Mouse (Mus musculus): ENCODE data around the gene Alg14.

The Alg14 gene

DNA sequence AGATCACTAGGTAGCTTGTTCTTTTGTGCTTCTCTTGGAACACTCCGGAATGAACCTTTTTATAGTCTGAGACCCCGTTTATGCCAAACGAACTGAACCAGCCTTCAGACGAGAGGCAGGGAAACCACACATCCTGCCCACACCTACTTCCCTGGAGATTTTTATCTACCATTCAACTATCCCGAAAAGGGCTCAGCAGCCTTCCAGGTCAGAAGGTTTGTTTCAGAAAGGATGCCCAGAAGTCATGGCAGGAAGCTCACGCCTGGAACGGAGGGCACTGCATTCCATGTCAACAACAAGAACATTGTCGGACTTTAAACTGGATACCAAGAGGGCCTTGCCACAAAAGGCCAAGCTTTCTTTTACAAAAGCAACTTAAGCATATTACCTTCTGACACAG, 73.6 kb downstream of the Alg14 start:
- no peak for DNase-seq (ENCODE audit: low spot score in 2 of 2)

DNA sequence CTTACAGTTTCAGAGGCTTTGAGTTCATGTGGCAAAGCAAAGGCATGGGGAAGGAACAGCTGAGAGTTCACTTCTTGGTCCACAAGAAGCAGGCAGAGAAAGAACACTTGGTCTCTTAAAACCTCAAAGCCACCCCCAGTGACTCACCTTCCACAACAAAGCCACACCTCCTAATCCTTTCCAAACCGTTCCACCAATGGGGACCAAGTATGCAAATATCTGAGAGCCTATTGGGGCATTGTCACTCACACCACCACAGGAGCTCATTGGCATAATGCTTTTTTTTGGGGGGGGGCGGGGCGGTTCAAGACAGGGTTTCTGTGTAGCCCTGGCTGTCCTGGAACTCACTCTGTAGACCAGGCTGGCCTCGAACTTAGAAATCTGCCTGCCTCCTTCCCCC, 77.0 kb downstream of the Alg14 start:
- no peak for DNase-seq (ENCODE audit: low spot score in 2 of 2)

DNA sequence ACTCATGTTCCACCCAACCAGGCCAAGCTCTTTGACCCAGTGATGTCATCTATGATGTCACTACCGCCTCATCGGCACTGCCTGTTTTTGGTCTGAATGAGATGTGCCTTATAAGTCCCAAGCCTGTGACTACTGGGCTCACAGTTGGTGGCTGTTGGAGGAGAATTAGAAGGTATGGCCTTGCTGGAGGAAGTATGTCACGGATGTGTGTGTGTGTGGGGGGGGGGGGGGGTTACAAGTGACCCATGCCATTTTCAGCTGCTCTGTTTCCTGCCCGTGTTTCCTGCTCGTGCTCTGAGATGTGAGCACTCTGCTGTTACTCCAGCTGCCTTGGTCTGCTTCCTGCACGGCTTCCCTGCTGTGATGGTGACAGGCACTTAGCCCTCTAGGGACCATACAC, 77.9 kb downstream of the Alg14 start:
- no peak for DNase-seq (ENCODE audit: low spot score in 2 of 2)

- no peak for DNase-seq (ENCODE audit: low spot score in 2 of 2)
Measured at GRCm38 (mm10) chr3:121370301-121370700, 78.7 kb downstream of the Alg14 start.

DNA sequence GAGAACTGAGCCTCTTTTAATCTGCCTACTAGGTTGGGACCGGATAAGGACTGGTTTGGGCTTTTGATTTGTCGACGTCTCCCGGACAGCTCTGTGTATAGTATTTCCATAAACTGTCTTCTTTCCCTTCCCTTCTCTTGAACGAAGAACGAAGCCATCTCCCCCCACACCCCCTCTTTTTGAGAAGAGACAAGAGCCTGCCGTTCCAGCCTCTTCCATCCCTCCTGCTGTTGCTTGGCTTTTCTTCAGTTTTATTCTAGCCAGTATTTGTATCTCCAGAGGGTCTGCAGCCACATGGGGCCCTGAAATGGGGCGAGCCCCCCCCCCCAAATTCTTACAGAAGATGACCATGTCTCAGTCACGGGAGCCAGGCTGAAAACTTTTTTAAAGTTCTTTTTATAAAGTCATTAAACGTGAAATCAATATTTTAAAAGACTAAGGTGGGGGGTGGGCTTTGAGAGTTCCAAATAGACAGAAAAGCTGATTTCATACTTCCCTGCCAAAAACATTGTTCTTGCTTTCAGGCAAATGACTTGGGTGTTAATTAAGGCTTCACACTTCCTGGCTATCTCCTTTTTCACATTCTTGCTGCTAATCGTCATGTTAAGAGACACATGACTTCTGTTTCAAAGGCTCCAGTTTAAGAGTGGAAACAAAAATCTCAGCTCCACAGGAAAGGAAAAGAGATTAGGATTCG, 79.4 kb downstream of the Alg14 start:
- no peak for DNase-seq (ENCODE audit: low spot score in 2 of 2)

GRCm38 (mm10) chr3:121371527-121372220, 80.1 kb downstream of the Alg14 start:
- no peak for DNase-seq (ENCODE audit: low spot score in 2 of 2)

GRCm38 (mm10) chr3:121373897-121374441, 82.4 kb downstream of the Alg14 start:
- DNase-seq (ENCODE audit: low spot score in 2 of 2): no peak

- DNase-seq (ENCODE audit: low spot score in 2 of 2): no peak
Measured at GRCm38 (mm10) chr3:121375541-121376129, 84.1 kb downstream of the Alg14 start.

DNA sequence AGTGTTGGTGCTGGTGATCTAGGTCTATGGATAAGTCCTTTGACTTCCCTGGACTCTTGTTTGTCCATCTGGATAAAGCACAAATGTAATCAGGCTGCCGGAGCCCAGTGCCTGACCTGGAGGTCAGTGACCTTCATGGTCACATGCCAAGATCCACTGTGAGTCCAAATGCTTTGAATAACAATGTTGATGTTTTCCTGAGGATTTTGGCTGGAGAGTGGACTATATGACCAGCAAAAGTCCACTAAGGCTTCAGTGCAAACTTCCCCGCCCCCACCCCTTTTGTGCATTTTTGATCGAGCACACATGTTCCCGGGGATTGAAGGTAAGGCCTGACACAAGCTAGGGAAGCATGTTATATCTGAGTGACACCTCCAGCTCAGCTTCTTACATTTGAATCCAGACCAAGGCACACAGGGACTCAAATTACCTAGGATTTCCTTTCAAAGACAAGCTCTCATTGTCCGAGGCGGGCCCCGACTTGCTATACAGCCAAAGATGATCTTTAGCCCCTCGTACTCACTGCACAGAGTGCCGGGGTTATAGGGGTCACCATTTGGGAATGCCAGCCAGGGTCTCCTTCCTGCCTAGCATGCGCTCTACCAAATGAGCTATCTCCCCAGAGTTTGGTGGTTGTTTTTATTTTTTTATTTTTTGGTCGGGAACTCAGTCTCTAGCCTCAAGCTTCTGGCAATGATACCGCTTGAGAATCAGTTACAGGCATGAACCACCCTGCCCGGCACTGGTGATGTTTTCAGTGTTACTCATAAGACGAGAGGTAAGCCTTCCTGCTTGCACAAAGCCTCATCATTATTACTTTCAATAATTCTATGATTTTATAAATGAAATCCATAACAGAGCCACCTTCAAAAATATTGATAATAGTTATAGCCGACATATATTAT, 87.4 kb downstream of the Alg14 start:
- no peak for DNase-seq (ENCODE audit: low spot score in 2 of 2)

- DNase-seq (ENCODE audit: low spot score in 2 of 2): no peak
Measured at GRCm38 (mm10) chr3:121379699-121380098, 88.1 kb downstream of the Alg14 start.

DNA sequence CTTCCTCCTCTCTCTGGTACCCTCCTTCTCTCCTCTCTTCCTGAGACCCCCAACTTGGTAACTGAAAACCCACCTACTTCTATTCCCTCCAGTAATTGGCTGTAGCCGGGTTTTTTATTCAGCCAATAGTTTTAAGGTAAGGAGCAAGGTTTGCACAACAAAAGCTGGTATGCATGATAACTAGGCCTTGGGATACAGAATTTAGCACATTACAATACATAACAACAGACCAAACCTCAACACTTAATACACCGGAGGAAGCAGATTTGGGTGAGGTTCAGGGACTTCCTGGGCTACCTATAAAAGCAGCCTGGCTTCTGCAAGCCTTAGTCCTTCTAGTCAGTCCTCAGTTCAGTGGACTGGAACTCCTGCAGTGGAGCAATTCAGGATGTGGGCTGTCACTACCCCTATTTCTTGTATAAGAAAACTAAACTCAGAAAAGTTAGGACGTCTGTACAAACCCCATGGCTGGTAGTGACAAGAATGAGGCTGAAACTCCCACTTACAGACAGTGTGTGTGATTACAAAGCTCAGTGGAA, 96.0 kb downstream of the Alg14 start:
- no peak for DNase-seq (ENCODE audit: low spot score in 2 of 2)

- no peak for DNase-seq (ENCODE audit: low spot score in 2 of 2)
Measured at GRCm38 (mm10) chr3:121389366-121389765, 97.8 kb downstream of the Alg14 start.

DNA sequence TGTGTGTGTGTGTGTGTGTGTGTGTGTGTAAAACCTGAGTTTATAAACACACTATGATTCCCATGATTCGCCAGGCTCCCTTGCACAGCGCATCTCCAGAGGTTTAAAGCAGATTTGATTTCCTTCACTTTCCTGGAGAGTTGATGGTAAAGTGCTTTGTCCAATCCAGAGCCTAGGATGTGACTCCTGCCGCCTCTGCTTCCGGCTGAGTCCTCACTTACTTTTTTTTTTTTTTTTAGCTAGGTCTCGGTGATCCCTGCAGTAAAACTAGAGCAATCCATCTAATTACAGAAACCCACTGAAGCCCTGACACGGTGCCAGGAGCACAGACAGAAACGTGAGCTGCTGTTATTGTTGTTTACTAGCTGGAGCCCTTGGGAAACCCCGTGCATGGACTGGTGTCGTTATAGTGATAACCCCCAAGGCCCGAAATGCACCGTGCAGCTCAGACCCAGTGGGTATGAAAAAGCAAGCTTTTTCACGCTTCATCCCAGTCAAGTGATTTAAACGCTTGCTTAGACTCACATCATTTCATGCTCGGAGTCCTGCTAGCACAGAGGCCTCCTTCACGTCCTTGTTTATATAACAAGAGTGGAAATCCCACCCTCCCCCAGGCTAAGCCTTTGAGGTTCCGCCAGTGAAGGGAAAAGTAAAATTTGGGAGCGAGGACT, 98.4 kb downstream of the Alg14 start:
- DNase-seq (ENCODE audit: low spot score in 2 of 2): no peak

DNA sequence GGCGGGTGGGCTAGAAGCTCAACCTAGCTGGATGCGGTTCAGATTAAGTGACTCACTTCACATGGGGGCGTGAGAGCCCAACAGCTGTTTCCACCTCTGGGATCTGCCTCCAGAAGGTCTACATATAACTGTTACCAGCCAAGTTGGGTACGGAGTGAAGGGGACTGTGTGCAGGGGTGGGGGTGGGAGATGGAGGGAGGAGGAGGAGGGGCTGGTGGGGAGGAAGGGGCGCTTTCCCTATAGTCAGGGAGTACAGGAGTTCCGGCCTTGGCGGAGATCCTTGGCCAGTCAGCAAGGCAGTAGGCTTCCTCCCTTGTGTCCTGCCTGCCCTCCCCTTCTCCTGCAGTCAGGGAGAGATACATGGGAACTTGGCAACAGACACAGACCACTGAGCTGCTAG, 99.2 kb downstream of the Alg14 start:
- DNase-seq (ENCODE audit: low spot score in 2 of 2): no peak

GRCm38 (mm10) chr3:121395588-121396295, 104.2 kb downstream of the Alg14 start:
- no peak for DNase-seq (ENCODE audit: low spot score in 2 of 2)

DNA sequence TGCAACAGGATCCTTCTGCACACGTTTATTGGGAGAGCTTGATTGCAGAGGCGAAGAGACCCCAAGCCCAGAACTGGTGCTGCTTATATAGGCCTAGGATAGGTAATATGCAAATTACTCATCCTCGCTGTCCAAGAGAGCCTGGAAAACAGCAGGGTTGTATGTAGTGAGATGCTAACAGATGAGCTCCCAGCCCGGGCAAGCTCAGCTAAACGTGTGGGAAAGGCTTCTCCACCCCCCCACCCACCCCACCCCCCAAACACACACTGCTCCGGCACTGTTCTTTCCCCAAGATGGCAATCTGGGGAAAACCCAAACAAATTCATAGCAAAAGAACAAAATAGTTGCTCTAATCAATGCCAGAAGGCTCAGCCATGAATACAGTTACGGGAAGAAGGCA, 105.0 kb downstream of the Alg14 start:
- DNase-seq (ENCODE audit: low spot score in 2 of 2): no peak

- no peak for DNase-seq (ENCODE audit: low spot score in 2 of 2)
Measured at GRCm38 (mm10) chr3:121397007-121397406, 105.4 kb downstream of the Alg14 start.

DNA sequence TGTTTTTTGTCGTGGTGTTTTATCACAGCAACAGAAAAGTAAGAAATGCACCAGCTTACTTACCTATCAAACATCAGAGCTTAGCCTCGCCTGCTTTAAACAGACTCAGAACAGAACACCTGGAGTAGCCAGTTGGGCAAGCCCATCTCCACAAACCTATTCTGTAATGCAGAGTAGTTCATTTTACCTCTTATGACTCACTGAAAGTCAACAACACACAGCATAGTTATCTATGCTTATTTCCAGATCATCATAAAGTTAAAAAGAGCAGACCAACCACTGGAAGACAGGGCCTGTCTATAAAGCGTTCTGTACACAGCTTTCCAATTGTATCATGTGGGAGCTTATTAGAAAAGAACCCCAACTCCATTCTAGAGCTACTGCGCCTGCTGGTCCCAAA, 109.8 kb downstream of the Alg14 start:
- DNase-seq (ENCODE audit: low spot score in 2 of 2): no peak

DNA sequence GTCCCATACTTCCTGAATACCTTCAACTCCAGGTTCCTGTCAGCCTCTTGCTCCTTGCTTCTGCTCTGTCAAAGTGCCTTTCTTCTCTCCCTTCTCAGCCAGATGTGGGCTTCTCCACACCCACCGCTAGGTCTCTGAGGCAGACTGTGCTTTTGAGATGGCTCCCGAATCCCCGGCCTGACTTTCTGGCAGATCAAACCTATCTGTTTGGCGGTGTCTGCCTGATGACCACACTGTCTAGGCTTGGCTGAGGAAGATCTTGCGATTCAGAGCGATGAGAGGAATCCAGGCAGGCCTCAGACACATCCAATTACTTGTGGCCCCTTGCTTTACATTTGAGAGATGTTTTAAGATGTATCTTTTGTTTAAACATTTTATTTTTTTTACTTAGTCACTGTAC, 110.5 kb downstream of the Alg14 start:
- no peak for DNase-seq (ENCODE audit: low spot score in 2 of 2)

DNA sequence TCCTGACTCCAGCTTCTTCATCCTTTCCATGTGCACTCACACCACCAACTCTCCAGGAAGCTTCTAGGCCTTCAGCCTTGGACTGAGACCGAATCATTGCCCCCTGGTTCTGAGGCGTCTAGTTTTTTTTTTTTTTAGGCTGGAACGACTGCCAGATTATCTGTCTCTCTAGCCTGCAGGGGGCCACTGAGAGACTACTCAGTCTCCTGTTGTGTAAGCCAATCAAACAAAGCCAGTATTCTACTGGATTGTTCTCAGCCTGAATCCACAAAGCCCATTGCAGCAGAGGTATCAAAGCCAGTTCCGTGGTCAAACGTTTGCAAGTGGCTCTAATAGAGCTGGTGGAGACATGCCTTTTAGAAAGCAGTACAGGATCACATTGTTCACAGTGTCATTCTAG, 111.9 kb downstream of the Alg14 start:
- DNase-seq (ENCODE audit: low spot score in 2 of 2): no peak

Measured in right cerebral cortex, postnatal 36 days (tissue).